Mouse (Mus musculus) neural tube, embryonic 14.5 days (tissue): ENCODE data around the gene Itgb3. TPM values are rescaled to one million over a fixed set of nuclear protein-coding genes. Genes with fewer than 3 reads are reported as not detected.

Experiments
- ATAC-seq: fragments of 200-750 bp; cut with Nextera tagmentation; 2 replicates; pipeline ENCODE4 v1.8.0; 2017; ENCODE audit warnings: low read depth, mild to moderate bottlenecking, moderate TSS enrichment, moderate library complexity
- H3K27ac ChIP-seq: fragments of 300-500 bp; sonication (generic); 2 replicates; pipeline ENCODE4 v1.5.1; 2014; ENCODE audit warnings: low read depth, mild to moderate bottlenecking, control low read depth, low read length, moderate library complexity, mixed read lengths
- H3K27me3 ChIP-seq: fragments of 300-500 bp; sonication (generic); 2 replicates; pipeline ENCODE4 v1.6.1; 2014; ENCODE audit warnings: low read length; ENCODE audit not compliant: control insufficient read depth, insufficient read depth
- H3K36me3 ChIP-seq: fragments of 300-500 bp; sonication (generic); 2 replicates; pipeline ENCODE4 v1.6.1; 2014; ENCODE audit warnings: low read length, mixed read lengths; ENCODE audit not compliant: control insufficient read depth, insufficient read depth
- H3K4me1 ChIP-seq: fragments of 300-500 bp; sonication (generic); 2 replicates; pipeline ENCODE4 v1.6.1; 2014; ENCODE audit warnings: low read length; ENCODE audit not compliant: control insufficient read depth, insufficient read depth
- H3K4me2 ChIP-seq: fragments of 300-500 bp; sonication (generic); 2 replicates; pipeline ENCODE4 v1.6.1; 2014; ENCODE audit warnings: mild to moderate bottlenecking, low read depth, low read length, control low read depth
- H3K4me3 ChIP-seq: fragments of 300-500 bp; sonication (generic); 2 replicates; pipeline ENCODE4 v1.5.1; 2014; ENCODE audit warnings: low read depth, low read length, control low read depth, mixed read lengths
- H3K9ac ChIP-seq: fragments of 300-500 bp; sonication (generic); replicated peaks from 2 replicates; pipeline ENCODE4 v1.6.1; 2014; ENCODE audit warnings: low read depth, mild to moderate bottlenecking, control low read depth, low read length, mixed read lengths
- H3K9me3 ChIP-seq: fragments of 300-500 bp; sonication (generic); 2 replicates; pipeline ENCODE4 v1.6.1; 2016; ENCODE audit warnings: low read length; ENCODE audit not compliant: control insufficient read depth
- WGBS: fragments of 180-500 bp; shearing (Covaris S2); extraction: QIAGEN DNeasy Blood & Tissue Kit; methylation state at CpG from one replicate; pipeline ENCODE4 v1.1.7; 2014; 5-methylcytosine and 5-hydroxymethylcytosine counted together
- polyA plus RNA-seq: library from polyadenylated mRNA; unstranded; fragments of >200 nt; fragmentation: Nextera tagmentation; extraction: Ambion mirVana; gene quantifications from 2 replicates; pipeline ENCODE4 v1.2.1, GENCODE M21; 2014

Gene Itgb3
- polyA plus RNA-seq, 1 experiment from 2014 or later, result 0.40 TPM

- Histone ChIP-seq H3K4me3 (no peak overlapping the region), H3K36me3 (no peaks in the 10 kb centered on the region), H3K9ac (no peak overlapping the region), H3K27ac (no peak overlapping the region), H3K9me3 (no peaks in the 10 kb centered on the region), H3K4me2 (no peak overlapping the region), H3K27me3 (no peaks in the 10 kb centered on the region), H3K4me1 (no peaks in the 10 kb centered on the region)
- 53% methylated on average over 3 of the region's 3 CpGs for WGBS
- no peak for ATAC-seq
Observed at GRCm38 (mm10) chr11:104648571-104648970, 40.8 kb downstream of the Itgb3 start.

DNA sequence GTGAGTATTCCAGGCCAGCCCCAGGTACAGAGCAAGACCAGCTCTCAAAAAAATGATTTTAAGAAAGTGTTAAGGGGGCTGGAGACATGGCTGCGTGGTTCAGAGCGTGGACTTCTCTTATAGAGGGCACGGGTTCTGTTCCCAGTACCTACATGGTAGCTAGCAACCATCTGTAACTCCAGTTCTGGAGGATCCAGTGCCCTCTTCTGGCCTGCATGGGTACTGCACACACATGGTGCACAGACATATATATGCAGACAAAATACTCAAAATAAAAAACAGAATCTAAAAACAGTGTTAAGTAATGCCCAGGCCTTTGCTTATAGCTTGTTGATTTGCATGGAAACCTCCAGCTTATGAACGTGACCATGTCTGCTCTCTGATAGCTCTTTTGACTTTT, 52.8 kb downstream of the Itgb3 start:
- Histone ChIP-seq H3K27ac (no peak overlapping the region), H3K4me2 (no peak overlapping the region), H3K4me3 (no peak overlapping the region), H3K9ac (no peak overlapping the region), H3K27me3 (no peaks in the 10 kb centered on the region), H3K36me3 (no peaks in the 10 kb centered on the region), H3K9me3 (no peaks in the 10 kb centered on the region), H3K4me1 (no peaks in the 10 kb centered on the region)
- no peak for ATAC-seq
- 96% methylated on average over 4 of the region's 4 CpGs for WGBS

GRCm38 (mm10) chr11:104661106-104661505, 53.3 kb downstream of the Itgb3 start:
- 83% methylated on average over 5 of the region's 5 CpGs for whole genome bisulfite sequencing
- Histone ChIP-seq H3K4me1 (no peaks in the 10 kb centered on the region), H3K4me3 (no peak overlapping the region), H3K9me3 (no peaks in the 10 kb centered on the region), H3K4me2 (no peak overlapping the region), H3K9ac (no peak overlapping the region), H3K27me3 (no peaks in the 10 kb centered on the region), H3K36me3 (no peaks in the 10 kb centered on the region), H3K27ac (no peak overlapping the region)
- ATAC-seq, result no peak

GRCm38 (mm10) chr11:104661531-104662205, 53.9 kb downstream of the Itgb3 start:
- WGBS, result 81% methylated on average over 20 of the region's 20 CpGs
- Histone ChIP-seq H3K36me3 (no peaks in the 10 kb centered on the region), H3K4me3 (no peak overlapping the region), H3K4me2 (no peak overlapping the region), H3K9me3 (no peaks in the 10 kb centered on the region), H3K27ac (no peak overlapping the region), H3K9ac (no peak overlapping the region), H3K27me3 (no peaks in the 10 kb centered on the region), H3K4me1 (no peaks in the 10 kb centered on the region)
- ATAC-seq, result no peak

GRCm38 (mm10) chr11:104662573-104662972, 54.8 kb downstream of the Itgb3 start:
- H3K27ac ChIP-seq, result no peak overlapping the region
- no peaks in the 10 kb centered on the region for H3K36me3 ChIP-seq
- no peak overlapping the region for H3K4me2 ChIP-seq
- H3K4me3 ChIP-seq, result no peak overlapping the region
- no peak for ATAC-seq
- H3K4me1 ChIP-seq, result no peaks in the 10 kb centered on the region
- no peak overlapping the region for H3K9ac ChIP-seq
- WGBS, result 89% methylated on average over 11 of the region's 11 CpGs
- H3K27me3 ChIP-seq, result no peaks in the 10 kb centered on the region
- no peaks in the 10 kb centered on the region for H3K9me3 ChIP-seq

- Histone ChIP-seq H3K27ac (no peak overlapping the region), H3K4me3 (no peak overlapping the region), H3K4me2 (no peak overlapping the region), H3K27me3 (no peaks in the 10 kb centered on the region), H3K9me3 (no peaks in the 10 kb centered on the region), H3K9ac (no peak overlapping the region), H3K4me1 (no peaks in the 10 kb centered on the region), H3K36me3 (no peaks in the 10 kb centered on the region)
- ATAC-seq, result no peak
- WGBS, result 76% methylated on average over 6 of the region's 6 CpGs
Observed at GRCm38 (mm10) chr11:104663241-104663877, 55.6 kb downstream of the Itgb3 start.

GRCm38 (mm10) chr11:104663878-104664261, 56.1 kb downstream of the Itgb3 start:
- no peak for ATAC-seq
- Histone ChIP-seq H3K27me3 (no peaks in the 10 kb centered on the region), H3K4me1 (no peaks in the 10 kb centered on the region), H3K27ac (no peak overlapping the region), H3K4me2 (no peak overlapping the region), H3K4me3 (no peak overlapping the region), H3K9ac (no peak overlapping the region), H3K9me3 (no peaks in the 10 kb centered on the region), H3K36me3 (no peaks in the 10 kb centered on the region)
- WGBS, result 81% methylated on average over 3 of the region's 3 CpGs

GRCm38 (mm10) chr11:104664441-104664840, 56.6 kb downstream of the Itgb3 start:
- H3K9ac ChIP-seq, result no peak overlapping the region
- H3K9me3 ChIP-seq, result no peaks in the 10 kb centered on the region
- no peak overlapping the region for H3K4me2 ChIP-seq
- H3K4me1 ChIP-seq, result no peaks in the 10 kb centered on the region
- H3K36me3 ChIP-seq, result no peaks in the 10 kb centered on the region
- no peak for ATAC-seq
- H3K27me3 ChIP-seq, result no peaks in the 10 kb centered on the region
- no peak overlapping the region for H3K27ac ChIP-seq
- no peak overlapping the region for H3K4me3 ChIP-seq

- Histone ChIP-seq H3K27me3 (no peaks in the 10 kb centered on the region), H3K4me1 (no peaks in the 10 kb centered on the region), H3K4me2 (no peak overlapping the region), H3K27ac (no peak overlapping the region), H3K9me3 (no peaks in the 10 kb centered on the region), H3K9ac (no peak overlapping the region), H3K4me3 (no peak overlapping the region), H3K36me3 (no peaks in the 10 kb centered on the region)
- 90% methylated on average over 5 of the region's 5 CpGs for WGBS
- no peak for ATAC-seq
Observed at GRCm38 (mm10) chr11:104667399-104667798, 59.6 kb downstream of the Itgb3 start.
